Mouse (Mus musculus) left cerebral cortex, adult 8-10 months (tissue): ENCODE results near the gene Mettl21c. TPM values are rescaled to one million over a fixed set of nuclear protein-coding genes. Genes with fewer than 3 reads are reported as not detected.
A peak's percentile ranks its signal among the peaks of the same experiment; 100 is the strongest.
"Not testable (repeated sequence)": the region's sequence is repeated elsewhere in the genome, so short reads cannot be mapped to it uniquely, and the experiment has no call there.

ENCODE experiments used
- DNase-seq, 2 experiments: peaks; one replicate each; pipeline ENCODE4 v3.0.0; 2022; ENCODE audit warnings: low spot score in 2 of 2
- total RNA-seq, 4 experiments: library from RNA; stranded (reverse); gene quantifications; 2 replicates each; pipeline ENCODE4 v1.2.4; 2022

Mettl21c gene
- total RNA-seq = under 1 TPM in 1 of 4 experiments, not detected in 3; 0.11 TPM

DNA sequence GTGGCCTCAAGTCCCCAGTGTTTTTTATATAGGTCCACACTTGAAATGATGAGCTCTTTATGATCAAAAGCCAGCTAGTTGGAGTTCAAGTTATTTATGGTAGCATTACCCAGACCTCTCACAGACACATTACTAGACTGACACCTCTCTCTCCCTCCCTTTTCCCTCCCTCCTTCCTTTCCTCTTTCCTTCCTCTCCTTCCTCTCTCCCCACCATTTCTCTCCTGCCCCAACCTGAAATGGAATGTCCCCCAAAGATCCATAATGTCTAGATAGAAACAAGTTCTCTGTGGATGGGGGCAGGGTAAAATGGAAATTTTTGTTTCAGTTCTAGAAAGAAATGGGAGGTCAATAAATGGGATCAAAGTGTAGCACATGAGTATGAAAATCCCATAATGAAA is at the start of gene Mettl21c:
Mettl21c (minus strand) TSS at position 101 of the 400 bp plus-strand sequence.
- DNase-seq = no peak

DNA sequence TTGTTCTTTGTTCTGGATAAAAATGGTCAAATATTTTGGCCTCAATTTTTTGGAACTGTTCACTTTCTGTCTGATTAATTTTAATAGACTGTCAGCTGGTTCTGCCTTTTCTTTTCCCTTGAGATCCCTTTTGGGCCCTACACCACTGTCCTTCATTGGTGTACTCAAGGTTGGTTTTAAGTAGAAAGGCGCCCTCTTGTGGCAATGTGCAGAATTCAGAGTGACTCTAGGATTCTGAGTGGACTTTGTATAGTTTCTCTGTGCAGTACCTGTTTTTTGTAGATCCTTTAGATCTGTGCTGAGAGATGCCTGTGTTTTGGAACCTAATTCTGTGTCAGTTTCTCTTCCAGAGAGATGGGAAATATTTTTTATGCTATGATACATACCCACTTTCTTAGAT is 44.8 kb upstream of the Mettl21c start:
- peak; percentile 25 to 27 for DNase-seq

DNA sequence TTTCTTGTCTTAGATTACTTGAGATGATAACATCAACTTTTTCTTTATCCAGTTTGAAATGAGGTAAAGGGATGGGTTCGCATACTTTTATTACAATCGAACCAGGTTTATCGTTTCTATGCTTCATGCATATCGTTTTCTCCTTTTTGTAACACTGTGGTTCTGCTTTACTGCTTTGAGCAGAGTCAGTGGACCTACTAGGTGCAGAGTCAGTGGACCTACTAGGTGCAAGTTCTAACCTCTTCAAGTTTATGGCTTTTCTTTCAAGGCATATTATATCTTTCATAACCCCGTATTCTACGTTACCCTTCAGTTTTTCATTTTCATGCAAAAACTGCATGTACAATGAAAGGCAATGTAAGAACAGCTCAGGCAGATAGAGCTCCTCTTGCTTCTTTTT is 43.6 kb upstream of the Mettl21c start:
- DNase-seq = no peak

DNA sequence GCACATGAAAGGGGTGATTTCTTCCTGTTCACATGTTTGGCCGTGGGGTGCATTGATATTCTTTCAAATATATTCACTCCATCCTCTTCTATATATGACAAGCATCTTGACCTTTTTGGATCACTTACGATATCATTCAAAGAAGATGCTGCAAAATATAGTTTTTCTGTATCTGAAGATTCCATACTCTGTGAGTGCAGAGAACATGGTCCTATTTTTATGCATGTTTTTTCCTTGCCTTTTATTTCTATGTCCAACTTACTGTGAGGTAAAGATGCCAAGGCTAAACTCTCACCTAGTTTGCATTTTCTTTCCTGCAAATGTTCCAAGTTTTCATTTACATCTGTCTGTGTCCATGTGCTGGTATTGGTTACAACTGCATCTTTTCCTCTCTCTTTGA is 42.0 kb upstream of the Mettl21c start, which contains the start of gene Gm8251:
Gm8251 (minus strand) TSS at position 101 of the 400 bp plus-strand sequence.
- DNase-seq = no peak

DNA sequence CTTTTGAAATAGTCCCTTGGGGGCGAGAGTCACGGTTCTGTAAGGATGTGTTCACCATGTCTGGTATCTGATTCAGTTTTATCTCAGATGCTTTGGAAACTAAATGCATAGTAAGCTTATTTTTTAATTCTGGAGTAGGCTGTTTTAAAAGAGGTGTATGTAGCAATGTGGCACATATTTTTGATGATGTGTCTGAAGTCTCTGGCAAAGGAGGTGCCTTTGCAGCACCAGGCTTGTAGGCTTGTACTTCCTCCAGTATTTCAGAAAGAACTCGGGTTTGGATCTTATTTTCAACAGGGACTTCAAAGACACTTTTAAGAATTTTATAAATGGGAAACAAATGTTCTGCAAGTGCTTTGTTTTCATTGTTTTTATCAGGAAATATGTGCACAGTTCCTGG is 38.0 kb upstream of the Mettl21c start:
- DNase-seq = no peak

DNA sequence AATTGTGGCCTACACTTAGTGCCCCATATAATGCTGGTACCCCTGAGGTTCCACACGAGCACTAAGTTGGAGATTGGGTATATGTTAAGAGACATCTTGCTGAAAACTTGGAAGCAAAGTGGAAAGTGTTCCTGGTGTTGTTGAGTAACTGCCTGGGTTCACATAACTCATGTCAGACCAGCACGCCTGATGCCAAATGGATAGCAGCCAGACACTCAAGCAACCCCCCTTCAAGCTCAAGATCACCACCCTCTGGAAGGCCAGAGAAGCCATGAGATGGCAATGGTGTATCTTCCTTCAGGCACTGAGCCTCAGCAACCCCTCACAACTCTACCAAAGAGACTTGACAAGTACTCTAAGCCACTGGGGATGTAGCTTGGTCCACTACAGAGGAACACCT is 26.7 kb upstream of the Mettl21c start:
- DNase-seq = no peak

DNA sequence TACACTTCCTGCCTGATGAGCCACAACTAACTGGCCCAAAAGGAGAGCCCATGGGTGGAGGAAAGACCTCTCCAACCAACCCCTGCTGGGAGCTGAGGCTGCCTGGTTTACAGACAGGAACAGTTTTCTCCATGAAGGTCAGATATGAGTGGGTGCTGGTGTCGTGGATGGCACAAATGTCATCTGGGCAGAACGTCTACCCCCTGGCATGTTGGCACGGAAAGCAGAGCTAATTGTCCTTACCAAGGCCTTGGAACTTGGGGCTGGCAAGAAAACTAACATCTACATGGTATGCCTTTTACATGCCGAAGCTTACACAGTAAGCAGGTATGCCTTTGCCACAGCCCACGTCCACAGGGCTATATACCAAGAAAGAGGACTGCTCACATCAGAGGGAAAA is 25.9 kb upstream of the Mettl21c start:
- not testable (repeated sequence) for DNase-seq

DNA sequence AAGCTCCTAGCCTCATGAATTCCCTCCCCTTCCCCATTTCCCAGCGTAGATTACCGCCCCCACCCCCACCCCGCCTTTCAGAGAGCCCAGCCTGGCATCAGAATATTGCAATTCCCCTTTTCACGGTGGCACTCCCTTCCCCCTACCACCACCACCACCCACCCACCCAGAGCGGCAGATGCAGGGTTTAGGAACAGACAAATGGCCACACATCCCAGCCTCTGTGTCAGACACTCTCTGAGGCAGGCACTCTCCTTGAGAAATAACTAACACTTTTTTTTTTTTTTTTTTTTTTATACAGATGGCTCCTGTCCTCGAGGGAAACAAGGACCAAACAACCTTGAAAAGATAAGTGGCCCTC is 22.7 kb upstream of the Mettl21c start:
- DNase-seq = no peak

DNA sequence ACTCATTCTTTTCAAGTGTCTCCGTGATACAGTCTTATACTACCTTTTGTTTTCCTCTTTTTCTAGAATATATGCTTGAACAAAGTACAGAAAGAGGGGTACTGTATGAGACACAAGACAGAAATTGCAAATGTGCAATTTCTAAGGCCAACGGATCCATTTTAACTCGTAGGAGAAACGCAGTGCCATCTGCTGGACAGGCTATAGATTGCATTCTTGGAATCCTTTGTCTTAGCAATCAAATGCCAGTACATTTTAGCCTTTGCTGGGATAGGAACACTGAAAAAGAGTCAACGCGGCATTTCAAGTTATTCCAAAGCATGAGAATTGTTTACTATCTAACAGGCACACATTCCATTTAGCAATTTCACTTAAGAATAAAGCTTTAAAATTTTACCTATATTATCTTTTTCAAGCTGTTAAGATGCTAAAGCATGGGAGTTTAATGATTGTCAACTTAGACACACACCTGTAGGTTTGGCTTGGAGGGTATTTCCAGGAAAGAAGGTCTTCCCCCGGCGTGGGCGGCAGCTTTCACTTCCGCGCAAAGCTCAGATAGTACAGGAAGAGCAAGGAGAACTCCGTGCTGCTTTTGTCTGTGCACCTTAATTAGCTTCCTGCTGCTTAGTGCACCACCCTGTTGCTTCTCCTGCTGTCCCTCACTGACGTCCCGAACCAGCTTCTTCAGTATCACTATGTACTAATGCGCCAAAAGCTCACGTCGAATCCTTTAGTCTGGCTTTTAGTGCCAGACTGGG is 22.1 kb upstream of the Mettl21c start:
- no peak for DNase-seq

DNA sequence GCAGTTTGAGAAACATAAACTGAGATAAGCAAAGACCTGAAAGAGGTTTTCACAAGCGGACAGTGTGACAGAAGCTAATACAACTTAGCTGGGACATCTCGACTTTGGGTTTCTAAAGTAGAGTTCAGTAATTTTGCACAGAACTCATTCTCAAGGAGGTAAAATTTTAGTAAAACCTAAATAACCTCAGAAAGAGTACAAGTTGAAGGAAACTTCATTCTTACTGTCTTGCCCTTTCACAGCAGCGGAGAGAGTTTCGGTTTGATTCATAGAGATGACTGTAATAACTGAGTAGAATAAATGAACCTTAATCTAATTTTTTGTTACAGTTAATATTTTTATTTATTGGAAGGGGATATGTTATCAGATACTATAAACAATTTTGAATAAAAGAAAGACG is 13.1 kb upstream of the Mettl21c start:
- no peak for DNase-seq

DNA sequence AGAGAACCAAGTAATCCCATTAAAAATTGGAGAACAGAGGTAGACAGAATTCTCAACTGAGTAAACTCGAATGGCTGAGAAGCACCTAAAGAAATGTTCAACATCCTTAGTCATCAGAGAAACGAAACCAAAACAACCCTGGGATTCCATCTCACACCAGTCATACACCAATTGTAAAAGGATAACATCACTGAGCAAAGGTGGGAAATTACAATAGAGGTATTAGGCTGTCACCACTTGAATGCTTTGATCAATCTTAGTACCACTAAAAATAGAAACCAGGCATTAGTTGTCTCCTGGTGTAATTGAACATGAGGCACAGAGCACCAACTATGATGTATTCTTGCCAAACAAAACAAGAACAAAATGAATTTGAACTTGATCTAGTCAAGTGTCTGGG is 12.4 kb upstream of the Mettl21c start:
- no peak for DNase-seq

DNA sequence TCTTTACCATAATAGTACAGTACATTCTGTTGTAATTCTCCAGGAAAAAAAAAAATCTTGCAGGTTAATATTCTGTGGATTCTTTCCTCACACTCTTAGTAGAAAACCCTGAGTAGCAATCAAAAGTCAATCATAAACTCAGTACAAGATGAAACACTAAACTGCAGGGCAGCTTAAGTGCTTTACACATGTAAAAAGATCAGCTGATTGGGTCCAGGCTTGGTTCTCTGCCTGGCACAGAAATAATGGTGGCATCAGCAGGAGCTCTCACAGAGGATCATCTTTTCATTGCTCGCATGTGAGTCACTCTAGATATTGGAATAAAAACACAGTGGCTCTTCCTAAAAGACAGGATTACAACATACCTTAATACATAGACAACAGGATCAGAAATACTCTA is 7.8 kb upstream of the Mettl21c start:
- DNase-seq = no peak

DNA sequence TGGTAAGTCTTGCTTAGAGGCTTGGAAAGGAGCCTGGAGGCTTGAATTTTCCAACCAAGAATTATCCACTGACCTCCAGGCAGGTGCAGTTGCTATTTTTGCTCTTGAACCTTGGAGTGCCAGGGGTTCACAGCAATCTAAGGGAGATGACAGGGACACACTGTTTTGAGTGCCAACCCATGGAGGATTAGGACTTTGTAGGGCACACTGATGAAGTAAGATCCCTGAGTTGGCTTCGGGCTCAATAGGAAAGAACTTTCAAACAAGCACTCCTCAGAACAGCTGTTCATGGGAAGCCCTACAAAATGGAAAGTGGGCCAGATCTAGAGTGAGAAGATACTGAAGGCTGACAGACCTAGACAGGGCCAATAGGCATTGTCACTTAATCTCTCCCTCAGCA is 2.8 kb upstream of the Mettl21c start:
- no peak for DNase-seq

DNA sequence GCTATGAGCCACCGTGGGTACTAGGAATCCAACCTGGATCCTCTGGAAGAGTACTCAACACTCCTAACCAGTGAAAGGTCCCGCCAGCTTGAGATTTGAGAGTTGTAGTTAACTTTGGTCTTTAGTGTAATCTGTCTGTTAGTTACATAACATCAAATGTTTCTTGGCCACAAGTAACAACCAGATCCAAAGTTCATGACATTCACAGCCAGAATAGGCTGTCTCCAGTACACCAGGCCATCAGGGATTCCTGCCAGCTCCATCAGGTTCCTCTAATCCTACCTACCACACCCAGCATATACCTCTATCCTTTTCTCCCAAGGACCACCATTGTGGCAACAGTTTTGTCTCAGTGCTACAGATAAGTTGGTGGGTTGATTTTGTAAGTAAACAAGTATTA is 4.3 kb downstream of the Mettl21c start:
- no peak for DNase-seq

DNA sequence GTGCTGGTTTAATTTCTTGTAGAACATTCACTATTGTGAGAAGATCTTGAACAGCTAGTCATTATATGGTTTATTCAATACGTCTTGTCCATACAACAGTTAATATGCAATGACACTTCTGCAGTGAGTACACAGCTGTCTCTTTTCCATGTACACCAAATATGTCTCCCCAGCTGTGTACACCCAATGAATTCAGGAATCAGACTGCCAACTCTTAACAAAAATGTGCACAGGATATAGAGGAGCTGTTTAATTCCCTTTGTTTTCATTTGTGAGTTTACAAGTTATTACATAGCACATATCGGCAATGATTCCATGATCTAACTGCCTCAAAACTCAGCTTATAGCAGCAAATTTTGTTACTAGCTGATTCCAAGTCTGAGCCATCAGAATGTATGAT is 15.3 kb downstream of the Mettl21c start:
- no peak for DNase-seq

DNA sequence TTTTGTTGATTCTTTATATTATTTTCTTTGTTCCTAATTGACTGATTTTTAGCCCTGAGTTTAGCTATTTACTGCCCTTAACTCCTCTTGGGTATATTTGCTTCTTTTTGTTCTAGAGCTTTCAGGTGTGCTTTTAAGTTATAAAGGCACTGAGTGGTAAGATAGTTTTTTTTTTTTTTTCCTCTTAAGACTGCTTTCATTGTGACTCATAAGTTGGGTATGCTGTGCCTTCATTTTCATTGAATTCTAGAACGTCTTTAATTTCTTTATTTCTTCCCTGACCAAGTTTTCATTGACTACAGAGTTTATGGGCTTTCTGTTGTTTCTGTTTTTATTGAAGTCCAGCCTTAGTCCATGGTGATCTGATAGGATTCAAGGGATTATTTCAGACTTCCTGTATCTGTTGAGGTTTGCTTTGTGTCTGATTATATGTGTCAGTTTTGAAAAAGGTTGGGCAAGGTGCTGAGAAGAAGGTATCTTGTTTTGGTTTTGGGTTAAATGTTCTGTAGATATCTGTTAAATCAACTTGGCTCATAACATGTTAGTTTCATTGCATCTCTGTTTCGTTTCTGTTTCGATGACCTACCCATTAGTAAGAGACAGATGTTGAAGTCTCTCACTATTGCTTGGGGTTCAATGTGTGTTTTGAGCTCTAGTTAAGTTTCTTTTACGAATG is 22.8 kb downstream of the Mettl21c start:
- DNase-seq = no peak

DNA sequence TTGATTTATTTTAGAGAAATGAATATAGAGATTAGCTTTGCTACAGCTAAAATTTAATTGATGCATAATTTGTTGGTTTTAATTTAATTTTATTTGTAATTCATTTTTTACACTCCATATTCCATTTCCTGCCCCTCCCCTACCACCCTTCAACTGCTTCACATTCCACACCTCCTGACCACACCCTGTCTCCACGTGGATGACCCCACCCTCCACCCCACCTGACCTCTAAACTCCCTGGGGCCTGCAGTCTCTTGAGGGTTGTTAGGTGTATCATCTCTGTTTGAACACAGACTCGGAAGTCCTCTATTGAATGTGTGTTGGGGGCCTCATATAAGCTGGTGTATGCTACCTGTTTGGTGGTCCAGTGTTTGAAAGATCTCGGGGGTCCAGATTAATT is 48.7 kb downstream of the Mettl21c start:
- DNase-seq = no peak

DNA sequence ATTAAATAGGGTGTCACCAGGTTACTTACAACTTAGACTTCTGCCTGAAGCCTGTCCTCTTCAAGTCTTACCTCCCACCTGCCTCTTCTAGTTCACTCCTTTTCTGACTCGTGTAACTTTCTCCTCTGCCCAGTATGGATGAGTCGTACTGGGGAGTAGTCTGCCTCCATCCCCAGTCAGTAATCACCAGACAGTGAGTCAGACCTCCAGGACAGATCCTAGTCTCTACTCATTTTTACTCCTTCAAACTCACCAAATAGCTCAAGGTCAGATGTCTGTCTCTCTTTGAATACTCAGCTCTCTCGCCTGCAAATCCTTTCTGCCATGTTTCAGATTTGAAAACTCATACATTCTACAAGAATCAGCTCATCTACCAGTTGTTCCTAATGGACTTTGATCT is 50.5 kb downstream of the Mettl21c start:
- DNase-seq = no peak

DNA sequence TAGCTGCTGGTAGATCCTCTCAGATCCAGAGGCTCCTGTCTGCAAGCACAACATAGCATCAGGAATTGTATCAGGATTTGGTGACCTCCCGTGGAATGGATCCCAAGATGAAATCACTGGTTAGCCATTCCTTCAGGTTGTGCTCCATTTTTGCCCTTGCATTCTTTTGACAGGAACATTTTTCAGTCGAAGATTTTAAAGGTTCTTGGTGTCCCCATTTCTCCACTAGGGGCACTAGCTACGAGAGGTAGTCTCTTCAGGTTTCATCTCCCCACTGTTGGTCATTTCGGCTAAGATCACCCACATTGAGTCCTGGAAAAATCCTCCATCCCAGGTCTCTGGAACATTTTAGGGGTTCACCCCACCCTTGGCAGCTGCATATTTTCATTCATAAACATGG is 53.1 kb downstream of the Mettl21c start:
- no peak for DNase-seq

DNA sequence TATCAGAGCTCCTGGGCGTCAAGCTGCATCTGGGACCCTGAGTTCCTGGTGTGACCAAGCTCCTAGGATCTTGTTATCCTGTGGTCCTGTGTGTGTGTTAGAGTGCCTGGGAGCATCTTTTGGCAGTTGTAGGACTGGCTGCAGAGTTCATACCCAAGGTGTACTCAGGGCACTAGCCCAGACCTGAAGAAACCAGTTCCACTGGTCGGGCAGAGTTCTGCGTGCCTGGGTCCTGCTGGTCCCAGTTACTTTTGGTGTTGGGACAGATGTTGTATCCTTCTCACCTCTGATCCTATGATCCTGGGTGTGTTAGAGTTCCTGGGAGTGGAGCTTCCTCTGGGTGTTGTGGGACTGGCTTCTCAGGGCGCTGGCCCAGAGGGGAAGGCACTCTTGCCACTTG is 55.5 kb downstream of the Mettl21c start:
- no peak for DNase-seq
